Mouse (Mus musculus) natural killer cell, adult 2 months (primary cell): ENCODE results near the gene Tmem37.

Experiments used
- DNase-seq, 2 experiments: peaks; one replicate each; pipeline ENCODE4 v3.0.0; 2022; ENCODE audit warnings: low spot score in 2 of 2

The Tmem37 gene

GRCm38 (mm10) chr1:120018900-120019299 lies 55.0 kb downstream of the Tmem37 start:
- DNase-seq: no peak
